12 mouse cellular contexts compared by ENCODE assay signal in genomic region chr11:87589605-87590004, GRCm38 (mm10). TPM values are rescaled to one million over a fixed set of nuclear protein-coding genes. Genes with fewer than 3 reads are reported as not detected.
A peak's percentile ranks its signal among the peaks of the same experiment; 100 is the strongest.
DNase-seq lines count a peak whose midpoint lies in the region; ATAC-seq and TF ChIP-seq lines count a peak whose summit lies in the region.
"Had no signal": no experiment of that assay in that cellular context is flagged by ENCODE, and none has a peak within 500 bp of the region (broad histone marks: within the 10 kb centered on the region; RNA-seq: fewer than 3 reads in every experiment).

No protein-coding gene starts in this region.

- peaks cover 14% of the 10 kb centered on the region for H3K36me3 ChIP-seq in erythroblast, embryonic 14.5 days (ENCODE audit: control insufficient read depth)
- peaks cover 12% of the 10 kb centered on the region; the same call in 1 of the 2 replicates for H3K36me3 ChIP-seq in intestine, embryonic 14.5 days (ENCODE audit: control insufficient read depth, insufficient read depth, low read length)
- no peaks in the 10 kb centered on the region for H3K36me3 ChIP-seq in intestine, postnatal 0 days (ENCODE audit: control insufficient read depth, insufficient read depth)
- peaks cover 12% of the 10 kb centered on the region for H3K36me3 ChIP-seq in limb, embryonic 10.5 days

- no peaks in the 10 kb centered on the region for H3K27me3 ChIP-seq in erythroblast, embryonic 14.5 days (ENCODE audit: control insufficient read depth)
- H3K27me3 ChIP-seq in intestine, embryonic 14.5 days (replicated peaks; ENCODE audit: control insufficient read depth, insufficient read depth, low read length), result no peaks in the 10 kb centered on the region
- H3K27me3 ChIP-seq in intestine, postnatal 0 days (replicated peaks; ENCODE audit: control insufficient read depth, insufficient read depth, low read length), result no peaks in the 10 kb centered on the region
- H3K27me3 ChIP-seq in limb, embryonic 10.5 days (ENCODE audit: low read depth, poor library complexity, severe bottlenecking), result no peaks in the 10 kb centered on the region

- H3K4me1 ChIP-seq in erythroblast, embryonic 14.5 days (ENCODE audit: control insufficient read depth), result peaks cover 48% of the 10 kb centered on the region
- H3K4me1 ChIP-seq in intestine, embryonic 14.5 days (replicated peaks; ENCODE audit: control insufficient read depth, insufficient read depth, low read length), result peaks cover 33% of the 10 kb centered on the region
- 0 out of 2 replicates have a peak, but pooled peaks cover 2% of the 10 kb centered on the region for H3K4me1 ChIP-seq in intestine, postnatal 0 days (replicated peaks; ENCODE audit: control insufficient read depth, insufficient read depth, low read length)
- peaks cover 20% of the 10 kb centered on the region for H3K4me1 ChIP-seq in brown adipose tissue, adult 24 weeks (ENCODE audit: control insufficient read depth, insufficient read depth, insufficient read length, low read length)
- peaks cover 46% of the 10 kb centered on the region for H3K4me1 ChIP-seq in limb, embryonic 10.5 days

- no peak for TF ChIP-seq CTCF in intestine, postnatal 0 days (IDR thresholded peaks at IDR 0.05; ENCODE audit: low read depth)

- no peaks in the 10 kb centered on the region for H3K9me3 ChIP-seq in erythroblast, embryonic 14.5 days (ENCODE audit: control insufficient read depth, low read length)
- H3K9me3 ChIP-seq in intestine, embryonic 14.5 days (ENCODE audit: control insufficient read depth, low read length), result no peaks in the 10 kb centered on the region
- H3K9me3 ChIP-seq in intestine, postnatal 0 days (ENCODE audit: control insufficient read depth), result no peaks in the 10 kb centered on the region
- H3K9me3 ChIP-seq in limb, embryonic 10.5 days (replicated peaks), result no peaks in the 10 kb centered on the region

- peak overlapping the region; percentile 6 for H3K4me3 ChIP-seq in erythroblast, embryonic 14.5 days (replicated peaks)
- no peak overlapping the region; the same call in 1 of the 2 replicates for H3K4me3 ChIP-seq in intestine, embryonic 14.5 days (ENCODE audit: low read depth, low read length)
- no peak overlapping the region for H3K4me3 ChIP-seq in intestine, postnatal 0 days (ENCODE audit: low read depth, low read length)
- peak overlapping the region; percentile 20 for H3K4me3 ChIP-seq in brown adipose tissue, adult 24 weeks (ENCODE audit: insufficient read depth, low read depth, low read length)
- H3K4me3 ChIP-seq in limb, embryonic 10.5 days, result peak overlapping the region; percentile 80; the same call in 1 of the 2 replicates

- ATAC-seq in erythroblast, adult 5-6 weeks (replicated peaks; ENCODE audit: low FRiP score, poor library complexity, severe bottlenecking), result no peak
- no peak for ATAC-seq in intestine, embryonic 14.5 days (replicated peaks; ENCODE audit: low FRiP score, low TSS enrichment, low read depth)
- no peak for ATAC-seq in intestine, postnatal 0 days

- no peak overlapping the region for H3K9ac ChIP-seq in intestine, embryonic 14.5 days (ENCODE audit: low read length)
- H3K9ac ChIP-seq in intestine, postnatal 0 days (ENCODE audit: low read depth, low read length), result no peak overlapping the region

- WGBS in intestine, embryonic 14.5 days, result 87% methylated on average over 8 of the region's 8 CpGs
- WGBS in intestine, postnatal 0 days, result 88% methylated on average over 8 of the region's 8 CpGs
- 89% methylated on average over 8 of the region's 8 CpGs for WGBS in limb, embryonic 10.5 days

- DNase-seq in intestine, embryonic 14.5 days (ENCODE audit: low spot score), result no peak
- no peak for DNase-seq in limb, embryonic 10.5 days (ENCODE audit: low spot score)
- no peak for DNase-seq in frontal cortex, postnatal 10 days (ENCODE audit: low spot score in 2 of 2)
- no peak for DNase-seq in ovary, postnatal 36 days (ENCODE audit: low spot score)
- DNase-seq: cerebellum, adult 11 months; gastrocnemius, postnatal 36 days; kidney, postnatal 14 days had no signal

- no peak overlapping the region for H3K27ac ChIP-seq in intestine, embryonic 14.5 days (ENCODE audit: low read depth)
- no peak overlapping the region for H3K27ac ChIP-seq in intestine, postnatal 0 days (ENCODE audit: low read depth, low read length)
- 0 out of 2 replicates have a peak overlapping the region, but pooled peaks have one; percentile 0 for H3K27ac ChIP-seq in brown adipose tissue, adult 24 weeks (replicated peaks; ENCODE audit: low read depth, low read length)
- no peak overlapping the region for H3K27ac ChIP-seq in limb, embryonic 10.5 days

- peak overlapping the region; percentile 82 for H3K4me2 ChIP-seq in intestine, embryonic 14.5 days (ENCODE audit: low read length)
- no peak overlapping the region for H3K4me2 ChIP-seq in intestine, postnatal 0 days (replicated peaks; ENCODE audit: low read depth)

RNA-seq across cellular contexts. Expression of gene Mtmr4, which starts 2.4 kb away (rescaled TPM):
- 0.20 and 0.53 TPM in 2 replicates for polyA plus RNA-seq in erythroblast, embryonic 14.5 days (2012)
- total RNA-seq in erythroblast, adult 5-6 weeks (2015; ENCODE audit: low replicate concordance), result 4.0 and 4.2 TPM in 2 replicates
- total RNA-seq in erythroblast, adult 5-6 weeks (2017; ENCODE audit: low replicate concordance), result 4.9 and 6.4 TPM in 2 replicates
- polyA plus RNA-seq in intestine, embryonic 14.5 days (2014; fragmentation: Nextera tagmentation; extraction: Ambion mirVana), result 35.3 and 36.2 TPM in 2 replicates
- 11.1 and 12.2 TPM in 2 replicates for polyA plus RNA-seq in intestine, postnatal 0 days (2015; fragmentation: Nextera tagmentation; extraction: Ambion mirVana)
- 5.8 TPM in 2 replicates for polyA plus RNA-seq in brown adipose tissue, adult 24 weeks (2012; ENCODE audit: insufficient read depth, insufficient read length, missing spikeins)
- 68.3 and 69.0 TPM in 2 replicates for polyA plus RNA-seq in limb, embryonic 10.5 days (2016; fragmentation: Nextera tagmentation; extraction: Ambion mirVana)

RNA-seq across cellular contexts. Expression of gene Sept4, which starts 20.9 kb away (rescaled TPM):
- polyA plus RNA-seq in erythroblast, embryonic 14.5 days (2012), result 0.08 and 0.09 TPM in 2 replicates
- not detected in 2 replicates for total RNA-seq in erythroblast, adult 5-6 weeks (2015; ENCODE audit: low replicate concordance)
- 2.8 and 9.3 TPM in 2 replicates for total RNA-seq in erythroblast, adult 5-6 weeks (2017; ENCODE audit: low replicate concordance)
- polyA plus RNA-seq in intestine, embryonic 14.5 days (2014; fragmentation: Nextera tagmentation; extraction: Ambion mirVana), result 17.2 and 19.5 TPM in 2 replicates
- 47.2 and 47.3 TPM in 2 replicates for polyA plus RNA-seq in intestine, postnatal 0 days (2015; fragmentation: Nextera tagmentation; extraction: Ambion mirVana)
- polyA plus RNA-seq in brown adipose tissue, adult 24 weeks (2012; ENCODE audit: insufficient read depth, insufficient read length, missing spikeins), result 19.7 and 35.0 TPM in 2 replicates
- polyA plus RNA-seq in limb, embryonic 10.5 days (2016; fragmentation: Nextera tagmentation; extraction: Ambion mirVana), result 4.8 and 6.0 TPM in 2 replicates

RNA-seq across cellular contexts. Expression of gene Gm11492, which starts 23.2 kb away (rescaled TPM):
- polyA plus RNA-seq in erythroblast, embryonic 14.5 days (2012), result not detected in 2 replicates
- total RNA-seq in erythroblast, adult 5-6 weeks (2015; ENCODE audit: low replicate concordance), result not detected in 2 replicates
- not detected in 2 replicates for total RNA-seq in erythroblast, adult 5-6 weeks (2017; ENCODE audit: low replicate concordance)
- not detected in 2 replicates for polyA plus RNA-seq in intestine, embryonic 14.5 days (2014; fragmentation: Nextera tagmentation; extraction: Ambion mirVana)
- polyA plus RNA-seq in intestine, postnatal 0 days (2015; fragmentation: Nextera tagmentation; extraction: Ambion mirVana), result not detected in 2 replicates
- not detected in 2 replicates for polyA plus RNA-seq in brown adipose tissue, adult 24 weeks (2012; ENCODE audit: insufficient read depth, insufficient read length, missing spikeins)
- polyA plus RNA-seq in limb, embryonic 10.5 days (2016; fragmentation: Nextera tagmentation; extraction: Ambion mirVana), result not detected in 2 replicates
- total RNA-seq: gastrocnemius, postnatal 36 days; MEL had no signal

RNA-seq across cellular contexts. Expression of gene Hsf5, which starts 27.4 kb away (rescaled TPM):
- polyA plus RNA-seq in erythroblast, embryonic 14.5 days (2012), result not detected in 2 replicates
- total RNA-seq in erythroblast, adult 5-6 weeks (2015; ENCODE audit: low replicate concordance), result 0.38 TPM in 1 of 2 replicates, not detected in the other
- not detected in 2 replicates for total RNA-seq in erythroblast, adult 5-6 weeks (2017; ENCODE audit: low replicate concordance)
- 0.23 and 0.38 TPM in 2 replicates for polyA plus RNA-seq in intestine, embryonic 14.5 days (2014; fragmentation: Nextera tagmentation; extraction: Ambion mirVana)
- polyA plus RNA-seq in intestine, postnatal 0 days (2015; fragmentation: Nextera tagmentation; extraction: Ambion mirVana), result 0.05 TPM in 1 of 2 replicates, not detected in the other
- polyA plus RNA-seq in brown adipose tissue, adult 24 weeks (2012; ENCODE audit: insufficient read depth, insufficient read length, missing spikeins), result not detected in 2 replicates
- 0.26 and 0.34 TPM in 2 replicates for polyA plus RNA-seq in limb, embryonic 10.5 days (2016; fragmentation: Nextera tagmentation; extraction: Ambion mirVana)
- total RNA-seq: gastrocnemius, postnatal 36 days; MEL had no signal

Comparison
In these comparisons a context has a peak if more than half of its experiments do, and no peak if none do; other contexts are left out.
1. H3K4me3 ChIP-seq: peak in erythroblast, embryonic 14.5 days (single experiment), brown adipose tissue, adult 24 weeks (single experiment) and limb, embryonic 10.5 days (single experiment); none in intestine, embryonic 14.5 days (single experiment) and intestine, postnatal 0 days (single experiment).